Mouse (Mus musculus) lung, adult 2 months (tissue): ENCODE data around the gene Hoxb5. TPM values are rescaled to one million over a fixed set of nuclear protein-coding genes. Genes with fewer than 3 reads are reported as not detected.
A peak's percentile ranks its signal among the peaks of the same experiment; 100 is the strongest.

Source experiments
- DNase-seq: peaks from one replicate; pipeline ENCODE4 v3.0.0; 2022
- H3K4me1 ChIP-seq: fragments of 200-500 bp; 2 replicates; pipeline ENCODE4 v1.6.1; 2011; ENCODE audit warnings: low read length; ENCODE audit not compliant: control insufficient read depth, insufficient read depth
- H3K4me3 ChIP-seq: fragments of 200-500 bp; replicated peaks from 2 replicates; pipeline ENCODE3; 2011; ENCODE audit warnings: low read depth, mild to moderate bottlenecking, control low read depth, low read length; ENCODE audit errors: extremely low read depth
- CTCF ChIP-seq: fragments of 200-500 bp; IDR thresholded peaks from 2 replicates; pipeline ENCODE4 v1.5.1; 2011; ENCODE audit warnings: mild to moderate bottlenecking, low read length, control low read depth; ENCODE audit not compliant: insufficient read depth
- POLR2A ChIP-seq: fragments of 200-500 bp; IDR thresholded peaks from 2 replicates; pipeline ENCODE4 v1.6.1; 2011; ENCODE audit warnings: low read depth, mild to moderate bottlenecking, control low read depth, low read length, borderline replicate concordance; ENCODE audit errors: extremely low read depth
- WGBS: fragments of 180-500 bp; shearing (Covaris S2); methylation state at CpG from one replicate; pipeline ENCODE4 v1.1.7; 2018; 5-methylcytosine and 5-hydroxymethylcytosine counted together
- polyA plus RNA-seq: library from polyadenylated mRNA; depleted of rRNA; stranded (reverse); fragments of >200 nt; gene quantifications from 2 replicates; pipeline ENCODE4 v1.2.3, GENCODE M21; 2012

The Hoxb5 gene
- polyA plus RNA-seq, 1 experiment: 12.1 TPM

- WGBS: 16% methylated on average over 28 of the region's 28 CpGs
- TF ChIP-seq CTCF (no peak), POLR2A (no peak)
- no peak for DNase-seq
- H3K4me3 ChIP-seq: peak within 1 kb of the TSS; percentile 86
- peaks cover 6% of the 10 kb centered on the region; the same call in 1 of the 2 replicates for H3K4me1 ChIP-seq
Measured at GRCm38 (mm10) chr11:96317608-96318367, 14.7 kb downstream of the Hoxb5 start, which contains the start of gene Hoxb4. Gene Hoxb4, plus strand, starts transcription at chr11:96318267.

GRCm38 (mm10) chr11:96318368-96319070, 15.4 kb downstream of the Hoxb5 start:
- peaks cover 3% of the 10 kb centered on the region; the same call in 1 of the 2 replicates for H3K4me1 ChIP-seq
- peak overlapping the region; percentile 86 for H3K4me3 ChIP-seq
- peak; percentile 44 for DNase-seq
- WGBS: 2% methylated on average over 35 of the region's 45 CpGs
- TF ChIP-seq POLR2A (no peak), CTCF (no peak)

- peaks cover 3% of the 10 kb centered on the region; the same call in 1 of the 2 replicates for H3K4me1 ChIP-seq
- no peak for DNase-seq
- WGBS: 1% methylated on average over 25 of the region's 34 CpGs
- H3K4me3 ChIP-seq: peak overlapping the region; percentile 84
- TF ChIP-seq POLR2A: no peak
- TF ChIP-seq CTCF: no peak
Measured at GRCm38 (mm10) chr11:96319071-96319902, 16.2 kb downstream of the Hoxb5 start.

- DNase-seq: no peak
- Histone ChIP-seq H3K4me3 (peak overlapping the region; percentile 62), H3K4me1 (peaks cover 3% of the 10 kb centered on the region; the same call in 1 of the 2 replicates)
- WGBS: 3% methylated on average over 29 of the region's 29 CpGs
- TF ChIP-seq POLR2A: no peak
Measured at GRCm38 (mm10) chr11:96319910-96320309, 16.8 kb downstream of the Hoxb5 start.

- Histone ChIP-seq H3K4me3 (peak overlapping the region; percentile 9), H3K4me1 (peaks cover 2% of the 10 kb centered on the region; the same call in 1 of the 2 replicates)
- TF ChIP-seq CTCF: no peak
- TF ChIP-seq POLR2A: no peak
- WGBS: 32% methylated on average over 17 of the region's 17 CpGs
- DNase-seq: no peak
Measured at GRCm38 (mm10) chr11:96320688-96321087, 17.6 kb downstream of the Hoxb5 start.

- 48% methylated on average over 5 of the region's 5 CpGs for WGBS
- Histone ChIP-seq H3K4me3 (no peak overlapping the region), H3K4me1 (no peaks in the 10 kb centered on the region; the same call in 1 of the 2 replicates)
- no peak for DNase-seq
- TF ChIP-seq CTCF (no peak), POLR2A (no peak)
Measured at GRCm38 (mm10) chr11:96321846-96322245, 18.7 kb downstream of the Hoxb5 start.

- H3K4me3 ChIP-seq: no peak overlapping the region
- whole genome bisulfite sequencing: 60% methylated on average over 6 of the region's 6 CpGs
- H3K4me1 ChIP-seq: no peaks in the 10 kb centered on the region; the same call in none of the 2 replicates
- TF ChIP-seq POLR2A (no peak), CTCF (no peak)
- no peak for DNase-seq
Measured at GRCm38 (mm10) chr11:96322738-96323137, 19.6 kb downstream of the Hoxb5 start.

- DNase-seq: no peak
- no peaks in the 10 kb centered on the region; the same call in none of the 2 replicates for H3K4me1 ChIP-seq
- H3K4me3 ChIP-seq: no peak within 1 kb of the TSS
- TF ChIP-seq CTCF (no peak), POLR2A (no peak)
- 55% methylated on average over 10 of the region's 10 CpGs for WGBS
Measured at GRCm38 (mm10) chr11:96323154-96323553, 20.0 kb downstream of the Hoxb5 start, which contains the start of gene Hoxb3. Gene Hoxb3, plus strand, starts transcription at chr11:96323326.

- H3K4me3 ChIP-seq: no peak overlapping the region
- WGBS: 28% methylated on average over 5 of the region's 5 CpGs
- TF ChIP-seq POLR2A (no peak), CTCF (no peak)
- no peaks in the 10 kb centered on the region; the same call in none of the 2 replicates for H3K4me1 ChIP-seq
- DNase-seq: no peak
Measured at GRCm38 (mm10) chr11:96324125-96324524, 21.0 kb downstream of the Hoxb5 start.
